Mouse (Mus musculus): ENCODE results near the gene Hoxb9.
A peak's percentile ranks its signal among the peaks of the same experiment; 100 is the strongest.

Hoxb9 gene

DNA sequence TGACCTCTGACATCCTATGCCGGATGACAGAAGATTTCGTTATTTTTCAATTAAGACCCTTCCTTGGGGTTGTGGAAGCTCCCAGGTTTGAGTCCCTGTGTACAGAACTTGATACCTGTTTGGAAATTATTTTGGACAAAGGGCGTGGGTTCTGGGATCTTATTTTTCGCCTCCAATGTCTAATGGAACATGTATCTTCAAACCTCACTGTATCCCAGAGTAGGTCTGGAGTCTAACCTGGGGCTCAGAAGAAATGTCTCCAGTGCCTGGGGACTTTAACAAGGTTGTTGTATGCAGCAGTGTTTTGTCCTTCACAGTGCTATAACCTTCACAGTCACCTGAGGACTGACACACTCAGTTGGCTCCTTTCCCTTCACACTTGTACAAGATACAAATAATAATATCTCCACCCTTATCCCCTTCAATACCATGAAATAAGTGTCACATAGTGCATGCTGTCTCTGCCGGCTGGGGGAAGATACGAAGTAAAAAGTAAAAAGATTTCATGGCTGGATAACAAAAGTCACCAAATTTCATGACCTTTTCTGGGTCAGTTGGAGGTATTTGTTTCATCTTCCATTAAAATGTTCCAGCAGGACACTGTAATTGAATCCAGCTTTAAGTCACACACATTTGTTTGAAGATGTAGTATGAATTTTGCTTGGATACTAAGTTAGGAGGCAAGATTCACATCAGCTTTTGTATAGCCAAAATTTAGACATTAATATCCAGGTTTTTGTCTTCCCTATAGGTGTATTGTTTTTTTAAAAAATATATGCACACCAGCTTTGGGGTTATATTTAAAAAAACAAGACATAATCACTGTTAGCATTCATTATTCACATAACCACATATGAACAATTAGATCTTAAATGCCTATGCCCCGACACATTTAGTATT lies 4.0 kb upstream of the Hoxb9 start:
- DNase-seq (ENCODE audit: low spot score in 2 of 2) = no peak

DNA sequence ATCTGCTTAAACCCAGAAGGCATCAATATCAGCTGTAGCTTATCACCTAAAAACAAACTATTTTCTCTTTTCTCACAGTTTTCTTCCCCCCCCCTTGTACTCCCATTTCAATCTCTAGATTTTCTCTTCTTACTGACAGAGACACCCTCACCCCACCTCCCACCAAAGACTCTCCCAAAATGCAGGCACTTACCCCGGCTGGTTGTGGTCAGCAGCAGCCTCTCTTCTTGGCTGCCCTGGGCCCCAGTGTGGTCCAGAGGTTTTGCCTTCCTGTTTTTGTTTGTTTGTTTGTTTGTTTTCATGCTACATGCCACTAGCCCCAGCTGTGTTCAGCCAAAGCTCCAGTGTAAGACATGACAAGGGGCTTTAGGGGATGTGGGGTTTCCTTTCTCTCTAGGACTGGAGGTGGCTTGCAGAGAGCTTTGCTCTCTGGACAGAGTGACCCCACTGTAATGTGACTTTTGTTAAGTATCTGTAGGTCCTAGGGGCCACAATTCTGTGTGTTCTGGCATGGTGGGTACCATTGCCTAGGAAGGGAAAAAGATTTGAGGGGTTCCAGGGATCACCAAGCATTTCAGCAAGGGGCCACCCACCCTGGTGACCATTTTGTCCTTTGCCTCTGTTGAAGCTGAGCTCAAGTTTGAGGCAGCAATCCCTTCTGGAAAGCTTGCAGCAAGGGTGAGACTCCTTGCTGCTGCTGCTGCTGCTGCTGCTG lies 3.1 kb upstream of the Hoxb9 start:
- DNase-seq (ENCODE audit: low spot score in 2 of 2) = no peak

DNA sequence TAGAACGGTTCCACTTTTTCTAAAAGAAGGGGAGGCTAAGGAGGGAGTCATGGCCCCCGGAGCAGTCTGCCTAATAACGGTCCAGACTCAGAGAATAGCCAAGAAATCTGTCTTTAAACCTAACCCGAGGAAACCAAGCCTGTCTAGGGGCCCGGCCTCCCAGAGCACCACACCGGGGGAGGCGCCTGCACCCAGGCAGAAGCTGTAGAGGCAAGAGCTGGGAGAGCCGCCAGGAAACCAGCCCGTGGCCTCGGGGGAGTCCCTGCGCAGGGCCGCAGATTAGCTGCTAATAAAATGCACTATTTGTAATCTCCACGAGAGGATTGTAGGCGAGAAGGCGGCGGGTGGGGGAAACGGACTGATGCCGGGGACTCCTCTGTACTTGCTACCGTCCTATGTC lies 1.4 kb upstream of the Hoxb9 start:
- DNase-seq (ENCODE audit: low spot score in 2 of 2) = peak in 1 of 2 experiments; percentile 67

DNA sequence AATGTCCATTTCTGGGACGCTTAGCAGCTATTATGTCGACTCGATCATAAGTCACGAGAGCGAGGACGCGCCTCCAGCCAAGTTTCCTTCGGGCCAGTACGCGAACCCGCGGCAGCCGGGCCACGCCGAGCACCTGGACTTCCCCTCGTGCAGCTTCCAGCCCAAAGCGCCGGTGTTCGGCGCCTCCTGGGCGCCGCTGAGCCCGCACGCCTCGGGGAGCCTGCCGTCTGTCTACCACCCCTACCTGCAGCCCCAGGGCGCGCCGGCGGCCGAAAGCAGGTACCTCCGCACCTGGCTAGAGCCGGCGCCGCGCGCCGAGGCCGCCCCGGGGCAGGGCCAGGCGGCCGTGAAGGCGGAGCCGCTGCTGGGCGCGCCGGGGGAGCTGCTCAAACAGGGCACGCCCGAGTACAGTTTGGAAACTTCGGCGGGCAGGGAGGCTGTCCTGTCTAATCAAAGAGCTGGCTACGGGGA lies 319 bp downstream of the Hoxb9 start:
- no peak for DNase-seq (ENCODE audit: low spot score in 2 of 2)

DNA sequence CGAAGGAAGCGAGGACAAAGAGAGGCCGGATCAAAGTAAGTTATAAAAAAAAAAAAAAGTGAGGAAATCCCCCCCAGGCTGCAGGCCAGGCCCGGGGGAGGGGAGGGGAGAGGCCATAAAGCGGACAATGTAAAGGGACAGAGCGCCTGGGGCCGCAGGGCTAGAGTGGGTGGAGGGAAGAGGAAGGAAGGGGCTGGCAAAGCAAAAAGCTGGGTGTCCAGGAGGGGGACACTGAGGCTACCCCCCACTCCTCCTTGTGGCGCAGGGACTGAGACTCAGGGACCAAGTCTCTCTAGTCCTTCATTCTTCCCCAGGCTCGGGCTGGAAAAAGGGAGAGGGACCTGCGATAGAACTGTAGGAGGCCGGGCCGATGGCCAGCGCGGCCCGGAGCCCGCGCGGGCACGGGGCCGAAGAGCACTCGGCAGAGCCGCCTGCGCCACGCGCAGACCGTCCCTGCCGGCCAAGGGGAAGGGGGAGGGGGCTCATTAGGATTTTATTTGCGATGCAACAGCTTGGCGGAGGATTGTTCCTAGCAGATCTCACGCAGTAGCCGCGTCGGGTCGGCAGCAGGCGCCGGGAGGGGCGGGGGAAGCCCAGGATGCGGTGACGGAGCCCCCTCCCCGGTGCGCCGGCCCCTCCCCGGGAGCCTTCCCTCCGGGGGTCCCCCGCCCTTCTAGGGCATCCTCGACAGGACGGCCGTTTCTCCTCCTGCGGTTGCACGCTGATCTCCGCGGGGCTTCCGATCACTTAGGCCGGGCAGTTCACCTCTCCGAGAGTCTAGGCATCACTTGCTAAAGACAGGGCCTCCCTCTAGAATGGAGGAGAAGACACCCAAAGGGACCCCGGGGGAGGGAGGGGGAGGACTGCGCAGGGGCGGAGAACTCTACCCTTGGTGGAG lies 1.0 kb downstream of the Hoxb9 start:
- no peak for DNase-seq (ENCODE audit: low spot score in 2 of 2)

DNA sequence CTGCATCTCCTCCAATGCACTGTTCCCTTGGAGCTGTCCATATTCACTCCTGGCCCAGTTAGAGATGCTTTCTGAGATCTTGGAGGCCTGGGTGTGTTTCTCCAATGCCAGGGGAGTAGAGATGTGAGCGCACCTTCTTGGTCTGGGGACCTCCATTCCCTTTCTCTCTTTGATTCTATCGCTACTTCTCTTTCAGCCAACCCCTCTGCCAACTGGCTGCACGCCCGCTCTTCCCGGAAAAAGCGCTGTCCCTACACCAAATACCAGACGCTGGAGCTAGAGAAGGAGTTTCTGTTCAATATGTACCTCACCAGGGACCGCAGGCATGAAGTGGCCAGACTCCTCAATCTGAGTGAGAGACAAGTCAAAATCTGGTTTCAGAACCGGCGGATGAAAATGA lies 3.2 kb downstream of the Hoxb9 start:
- DNase-seq (ENCODE audit: low spot score in 2 of 2) = no peak

DNA sequence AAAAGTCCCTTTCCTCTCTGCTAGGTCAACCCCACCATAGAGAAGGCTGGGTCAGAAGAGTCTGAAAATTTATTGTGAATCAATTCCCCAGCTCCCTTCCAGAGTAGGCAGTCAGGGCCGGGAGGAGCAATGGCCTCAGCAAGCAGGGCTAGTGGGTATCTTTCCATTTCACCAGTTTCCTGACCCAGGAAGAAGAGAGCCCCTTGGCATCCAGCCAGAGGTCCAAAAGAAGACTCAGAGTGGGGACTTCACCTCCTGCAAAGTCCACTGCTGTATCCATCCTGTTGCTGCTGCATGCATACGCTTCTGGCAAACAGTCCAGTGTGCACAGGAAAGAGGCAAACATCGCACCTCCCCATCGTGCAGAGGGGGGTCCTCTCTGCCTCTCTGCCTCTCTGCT lies 4.6 kb downstream of the Hoxb9 start:
- DNase-seq (ENCODE audit: low spot score in 2 of 2) = no peak

DNA sequence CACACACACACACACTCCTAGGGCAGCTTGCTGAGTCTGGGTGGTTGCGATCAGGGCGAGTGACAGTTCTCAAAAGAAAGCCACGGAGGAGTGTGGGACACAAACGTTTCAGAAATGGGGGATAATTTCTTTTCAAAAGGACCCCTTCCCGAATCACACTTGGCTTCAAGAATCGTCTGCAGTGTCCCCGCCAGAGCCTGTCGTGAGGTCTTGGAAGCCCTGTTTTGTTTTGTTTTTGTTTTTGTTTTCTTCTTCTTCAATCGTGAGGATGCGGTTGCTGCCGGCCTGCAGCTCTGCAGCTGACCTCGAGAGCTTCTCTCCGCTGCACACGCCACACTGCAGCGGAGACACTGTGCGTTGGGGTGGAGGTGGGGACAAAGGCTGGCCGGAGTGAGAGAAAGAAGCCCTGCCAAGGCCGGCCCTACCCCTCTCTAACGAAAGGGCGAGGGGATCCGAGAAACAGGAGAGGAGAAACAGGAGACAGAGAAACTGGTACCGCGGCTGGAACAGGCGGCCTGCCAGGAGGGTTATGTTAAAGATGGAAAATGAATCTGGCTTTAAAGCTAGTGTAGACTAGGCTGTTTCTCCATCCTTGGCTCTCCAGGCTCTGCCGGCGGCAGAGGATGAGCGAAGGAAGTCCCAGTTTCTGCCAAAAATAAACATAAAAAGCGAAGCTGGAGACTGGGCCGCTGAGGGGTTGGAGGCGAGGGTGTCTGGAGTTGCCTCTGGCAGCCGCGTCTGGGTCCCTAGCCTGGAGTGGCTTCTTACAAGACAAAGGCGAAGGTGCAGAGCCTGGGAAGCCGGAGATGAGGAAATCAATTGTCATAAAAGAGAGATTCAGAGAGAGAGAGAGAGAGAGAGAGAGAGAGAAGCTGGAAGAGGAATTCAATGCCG lies 6.1 kb downstream of the Hoxb9 start:
- DNase-seq (ENCODE audit: low spot score in 2 of 2) = no peak

DNA sequence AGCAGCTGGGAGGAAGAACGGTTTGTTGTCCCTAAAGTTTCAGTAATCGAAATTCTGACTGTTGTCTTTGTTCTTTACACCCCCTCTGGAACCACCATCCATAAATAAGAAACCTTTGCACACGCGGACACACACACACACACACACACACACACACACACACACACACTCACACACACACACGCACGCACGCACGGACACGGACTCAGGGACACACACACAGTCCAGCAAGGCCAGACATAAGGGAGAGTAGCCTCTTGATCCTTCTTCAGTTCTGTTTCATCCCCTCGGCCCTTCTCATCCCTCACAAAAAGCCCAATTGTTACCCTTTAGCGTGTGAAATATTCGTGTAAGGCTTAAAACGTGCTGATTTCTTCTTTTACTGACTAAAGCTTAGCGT lies 7.1 kb downstream of the Hoxb9 start:
- no peak for DNase-seq (ENCODE audit: low spot score in 2 of 2)

DNA sequence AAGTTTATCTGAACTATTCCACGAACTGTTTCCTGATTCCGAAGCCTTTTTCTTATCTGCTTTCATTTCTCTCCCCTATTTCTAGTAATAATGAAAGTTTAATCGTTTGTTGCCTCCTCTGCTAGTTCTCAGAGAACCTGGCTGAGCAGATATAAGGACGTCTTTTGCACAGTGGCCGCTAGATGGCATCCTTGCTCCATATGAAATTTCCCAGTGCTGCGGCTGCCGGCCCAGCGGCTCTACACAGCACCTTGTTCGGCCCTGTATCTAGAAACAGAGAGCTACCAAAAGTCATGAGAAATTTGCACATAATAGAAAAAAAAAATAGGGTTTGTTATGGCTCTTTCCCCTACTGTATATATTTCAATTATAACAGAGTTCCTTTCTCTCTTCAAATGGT lies 7.5 kb downstream of the Hoxb9 start:
- DNase-seq (ENCODE audit: low spot score in 2 of 2) = peak in 1 of 2 experiments; percentile 74

DNA sequence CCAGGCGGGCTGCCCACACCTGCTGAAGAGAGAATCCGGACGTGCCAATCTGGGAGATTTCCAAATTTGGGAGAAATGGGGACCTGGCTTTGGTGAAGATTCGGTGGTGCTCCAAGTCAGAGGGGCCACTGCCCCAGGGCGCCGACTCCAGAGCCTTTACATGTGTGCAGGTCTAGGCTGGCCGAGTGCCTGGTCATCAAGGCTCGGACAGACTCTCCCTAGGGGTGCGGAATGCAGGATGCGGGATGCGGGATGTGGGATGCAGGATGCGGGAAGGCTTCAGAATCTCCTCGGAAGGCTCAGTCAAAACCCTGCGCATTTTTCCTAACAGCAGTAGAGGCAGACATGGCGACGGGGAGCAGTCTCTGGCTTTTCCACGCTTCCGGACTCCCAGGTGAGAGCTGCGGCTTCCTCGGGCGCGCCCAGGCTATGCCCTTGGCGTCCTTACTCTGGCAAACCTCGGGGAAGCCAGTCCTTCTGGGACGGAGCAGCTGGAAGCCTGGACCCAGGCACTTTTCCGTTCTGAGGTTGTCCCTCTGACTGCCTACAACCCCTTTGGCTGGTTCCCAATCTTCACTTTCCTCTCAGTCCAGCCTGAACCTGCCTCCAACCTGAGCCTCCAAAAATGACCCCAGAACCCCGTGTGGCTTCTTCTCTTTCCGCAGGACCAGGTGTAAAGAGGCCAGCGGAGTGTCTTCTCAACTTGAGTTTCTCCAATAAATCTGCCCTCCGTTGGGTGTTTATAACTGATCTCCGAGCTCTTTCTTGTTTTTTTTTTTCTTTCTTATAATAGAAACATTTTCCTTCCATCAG lies 8.4 kb downstream of the Hoxb9 start:
- no peak for DNase-seq (ENCODE audit: low spot score in 2 of 2)

DNA sequence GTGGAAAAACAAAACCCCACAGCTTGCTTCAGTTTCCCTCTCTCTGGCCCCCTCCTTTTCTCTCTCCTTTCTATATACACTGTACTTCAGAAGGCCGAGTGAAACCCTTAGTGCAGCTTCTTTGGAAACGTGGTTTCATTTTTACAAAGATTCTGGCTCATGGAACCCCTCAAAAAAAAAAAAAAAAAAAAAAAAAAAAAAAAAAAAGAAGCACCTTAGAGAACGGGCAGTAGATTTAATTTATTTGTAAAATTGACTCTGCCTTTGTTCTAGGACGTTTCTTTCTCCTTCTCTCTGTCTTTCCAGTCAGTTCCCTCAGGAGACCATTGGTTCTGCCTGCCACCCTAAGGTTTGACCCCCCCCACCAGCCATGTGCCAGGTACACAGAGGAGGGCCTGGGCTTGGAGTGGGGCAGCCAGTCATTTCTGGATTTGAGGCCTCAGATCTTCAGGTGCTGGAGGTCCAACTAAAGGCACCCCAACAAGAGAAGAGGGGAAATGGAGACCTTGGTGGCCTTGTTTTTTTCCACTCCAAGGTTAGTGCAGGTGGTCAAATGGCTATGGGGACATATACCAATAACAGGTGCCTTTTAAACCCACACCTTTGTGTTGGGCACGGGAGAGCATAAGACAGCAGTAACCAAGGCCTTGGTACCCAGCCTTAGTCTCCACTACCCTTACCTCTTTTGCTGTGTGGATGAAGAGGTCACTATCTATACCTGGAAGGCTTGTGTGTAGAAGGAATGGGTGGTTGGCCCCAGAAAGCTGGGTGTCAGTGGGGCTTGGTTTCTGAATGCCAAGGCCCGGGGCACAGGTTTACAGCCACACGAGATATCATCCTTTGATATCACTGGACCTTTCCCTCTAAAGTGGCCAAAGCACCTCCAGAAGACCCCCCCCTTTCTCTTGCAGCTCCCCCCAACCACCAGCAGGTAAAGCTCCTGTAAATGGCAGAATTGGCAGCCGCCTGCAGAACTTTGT lies 9.4 kb downstream of the Hoxb9 start:
- DNase-seq (ENCODE audit: low spot score in 2 of 2) = no peak

DNA sequence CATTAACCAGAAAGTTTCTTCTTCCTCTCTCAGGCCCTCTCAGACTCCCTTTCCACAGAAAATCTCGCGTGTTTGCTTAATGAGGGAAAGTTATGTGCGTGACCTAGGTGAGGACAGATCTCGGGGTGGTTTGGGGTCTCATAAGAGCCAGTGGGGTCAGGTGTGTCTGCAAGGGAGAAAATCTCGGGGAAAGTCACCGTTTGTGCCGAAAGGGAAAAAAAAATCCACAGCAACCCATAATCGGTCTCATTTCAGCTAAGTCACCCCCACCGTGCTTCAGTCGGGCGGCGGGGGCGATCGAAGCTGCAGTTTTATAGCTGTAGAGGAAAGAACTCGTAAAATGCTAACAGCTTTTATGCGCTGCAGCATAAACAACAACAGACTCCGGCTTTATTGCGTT lies 10.1 kb downstream of the Hoxb9 start:
- DNase-seq (ENCODE audit: low spot score in 2 of 2) = no peak

DNA sequence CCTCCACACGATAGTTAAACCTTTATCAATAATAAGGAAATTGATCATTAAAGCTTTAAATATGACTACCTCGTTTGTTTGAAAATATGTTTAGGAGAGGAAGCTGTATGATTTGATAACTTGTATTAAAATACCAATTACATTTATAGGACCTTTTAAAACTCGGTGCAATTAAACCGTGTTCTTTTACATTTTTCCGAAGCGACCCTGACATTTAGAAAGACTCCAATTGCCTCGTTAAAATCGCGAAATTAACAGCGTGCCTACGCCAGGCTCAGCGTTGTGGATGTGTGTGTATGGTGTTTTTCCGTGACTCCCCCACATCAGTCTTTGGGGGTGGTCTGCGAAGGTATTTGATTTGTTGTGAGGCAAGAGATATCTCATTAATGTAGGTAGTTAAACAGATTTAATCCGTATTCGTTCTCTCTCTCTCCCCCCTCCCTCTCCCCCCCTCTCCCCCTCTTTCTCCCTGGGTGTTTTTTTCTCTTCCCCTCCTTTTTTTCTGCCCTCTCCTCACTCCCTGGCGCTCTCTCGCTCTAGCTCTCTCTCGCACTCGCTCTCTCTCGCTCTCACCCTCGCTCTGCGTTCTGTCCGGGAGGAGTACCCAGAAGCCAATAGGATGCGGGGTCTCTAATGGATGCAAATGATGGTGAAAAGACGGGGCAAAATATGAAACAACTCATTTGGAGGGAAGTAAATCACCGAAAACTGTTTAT lies 10.8 kb downstream of the Hoxb9 start, which contains the start of gene Hoxb8:
Hoxb8 (plus strand) TSS at position 51 of the 716 bp plus-strand sequence.
- DNase-seq (ENCODE audit: low spot score in 2 of 2) = no peak

DNA sequence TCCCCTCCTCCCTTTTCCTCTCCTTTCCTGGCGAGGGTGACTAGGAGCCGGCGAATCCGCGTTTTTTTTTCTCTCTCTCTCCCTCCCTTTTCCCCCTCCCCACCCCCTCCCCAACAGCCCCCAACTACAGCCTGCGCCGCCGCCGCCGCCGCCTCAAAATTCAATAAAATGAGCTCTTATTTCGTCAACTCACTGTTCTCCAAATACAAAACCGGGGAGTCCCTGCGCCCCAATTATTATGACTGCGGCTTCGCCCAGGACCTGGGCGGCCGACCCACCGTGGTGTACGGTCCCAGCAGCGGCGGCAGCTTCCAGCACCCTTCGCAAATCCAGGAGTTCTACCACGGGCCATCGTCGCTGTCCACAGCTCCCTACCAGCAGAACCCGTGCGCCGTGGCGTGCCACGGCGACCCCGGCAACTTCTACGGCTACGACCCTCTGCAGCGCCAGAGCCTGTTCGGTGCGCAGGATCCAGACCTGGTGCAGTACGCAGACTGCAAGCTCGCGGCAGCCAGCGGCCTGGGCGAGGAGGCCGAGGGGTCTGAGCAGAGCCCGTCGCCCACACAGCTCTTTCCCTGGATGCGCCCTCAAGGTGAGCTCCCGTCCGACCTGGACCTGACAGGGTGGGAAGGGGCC lies 11.7 kb downstream of the Hoxb9 start:
- no peak for DNase-seq (ENCODE audit: low spot score in 2 of 2)

DNA sequence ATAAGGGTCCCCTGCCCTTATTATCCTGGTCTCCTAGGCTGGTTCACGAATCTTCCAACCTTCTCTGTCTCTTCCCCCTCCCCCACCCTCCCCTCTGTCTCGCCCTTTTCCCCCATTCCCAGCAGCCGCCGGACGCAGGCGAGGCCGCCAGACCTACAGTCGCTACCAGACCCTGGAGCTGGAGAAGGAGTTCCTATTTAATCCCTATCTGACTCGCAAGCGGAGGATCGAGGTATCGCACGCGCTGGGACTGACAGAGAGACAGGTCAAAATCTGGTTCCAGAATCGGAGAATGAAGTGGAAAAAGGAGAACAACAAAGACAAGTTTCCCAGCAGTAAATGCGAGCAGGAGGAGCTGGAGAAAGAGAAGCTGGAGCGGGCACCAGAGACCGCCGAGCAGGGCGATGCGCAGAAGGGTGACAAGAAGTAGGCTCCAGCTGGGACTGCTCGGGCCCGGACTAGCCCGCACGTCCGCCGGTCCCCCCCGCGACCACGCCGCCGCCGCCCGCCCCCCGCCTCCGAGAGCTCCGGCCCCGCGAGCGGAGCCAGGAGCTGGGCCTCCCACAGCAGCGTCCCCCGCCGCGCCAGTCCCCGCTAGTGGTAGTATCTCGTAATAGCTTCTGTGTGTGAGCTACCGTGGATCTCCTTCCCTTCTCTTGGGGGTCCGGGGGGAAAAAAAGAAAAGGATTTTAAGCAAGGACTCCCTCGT lies 12.9 kb downstream of the Hoxb9 start:
- no peak for DNase-seq (ENCODE audit: low spot score in 2 of 2)

Measured in urinary bladder, postnatal 4 days (tissue).